Mouse (Mus musculus) frontal cortex, postnatal 14 days (tissue): Measurements from ENCODE around the gene Evi5.

Experiments used
- DNase-seq, 2 experiments: peaks; one replicate each; pipeline ENCODE4 v3.0.0; 2022; ENCODE audit warnings: low spot score in 2 of 2

The Evi5 gene

GRCm38 (mm10) chr5:107873330-107873729 lies 1.6 kb downstream of the Evi5 start:
- no peak for DNase-seq

- DNase-seq, result no peak
Measured at GRCm38 (mm10) chr5:107869701-107870100, 5.2 kb downstream of the Evi5 start.

- DNase-seq, result peak; percentile 83 to 84
Measured at GRCm38 (mm10) chr5:107868905-107869424, 5.9 kb downstream of the Evi5 start.

GRCm38 (mm10) chr5:107867970-107868904 lies 6.7 kb downstream of the Evi5 start:
- peak in 1 of 2 experiments; percentile 38 for DNase-seq

- no peak for DNase-seq
Measured at GRCm38 (mm10) chr5:107866127-107867126, 8.5 kb downstream of the Evi5 start.

- DNase-seq, result no peak
Measured at GRCm38 (mm10) chr5:107863971-107864370, 10.9 kb downstream of the Evi5 start.

- DNase-seq, result no peak
Measured at GRCm38 (mm10) chr5:107858963-107859362, 15.9 kb downstream of the Evi5 start.

GRCm38 (mm10) chr5:107855546-107855945 lies 19.4 kb downstream of the Evi5 start:
- no peak for DNase-seq

GRCm38 (mm10) chr5:107854556-107854955 lies 20.4 kb downstream of the Evi5 start:
- DNase-seq, result no peak

GRCm38 (mm10) chr5:107853807-107854206 lies 21.1 kb downstream of the Evi5 start:
- DNase-seq, result no peak

GRCm38 (mm10) chr5:107848964-107849363 lies 25.9 kb downstream of the Evi5 start:
- DNase-seq, result no peak

GRCm38 (mm10) chr5:107847817-107848216 lies 27.1 kb downstream of the Evi5 start:
- DNase-seq, result no peak

GRCm38 (mm10) chr5:107847349-107847748 lies 27.6 kb downstream of the Evi5 start:
- DNase-seq, result no peak

- DNase-seq, result no peak
Measured at GRCm38 (mm10) chr5:107840549-107841238, 34.2 kb downstream of the Evi5 start.

GRCm38 (mm10) chr5:107838891-107839644 lies 35.8 kb downstream of the Evi5 start:
- DNase-seq, result no peak

GRCm38 (mm10) chr5:107834287-107834686 lies 40.6 kb downstream of the Evi5 start:
- DNase-seq, result no peak

- DNase-seq, result no peak
Measured at GRCm38 (mm10) chr5:107831351-107831750, 43.6 kb downstream of the Evi5 start.

GRCm38 (mm10) chr5:107829998-107830560 lies 44.8 kb downstream of the Evi5 start, which contains the start of gene Ube2d2b:
Gene Ube2d2b (plus strand): TSS chr5:107830099.
- no peak for DNase-seq

- DNase-seq, result no peak
Measured at GRCm38 (mm10) chr5:107822521-107822920, 52.4 kb downstream of the Evi5 start.

- DNase-seq, result no peak
Measured at GRCm38 (mm10) chr5:107814651-107815050, 60.3 kb downstream of the Evi5 start.
